Mouse (Mus musculus): ENCODE results near the gene Prkag3.

The Prkag3 gene

DNA sequence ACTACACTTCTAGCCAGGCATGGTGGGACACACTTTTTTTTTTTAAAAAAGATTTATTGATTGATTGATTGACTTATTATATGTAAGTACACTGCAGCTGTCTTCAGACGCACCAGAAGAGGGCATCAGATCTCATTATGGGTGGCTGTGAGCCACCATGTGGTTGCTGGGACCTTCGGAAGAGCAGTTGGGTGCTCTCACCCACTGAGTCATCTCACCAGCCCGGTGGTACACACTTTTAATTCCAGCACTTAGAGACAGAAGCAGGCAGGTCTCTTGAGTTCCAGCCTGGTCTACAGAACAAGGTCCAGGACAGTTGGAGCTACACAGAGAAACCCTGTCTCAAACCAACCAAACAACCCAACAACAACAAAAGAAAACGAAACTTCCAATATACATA lies 37.0 kb downstream of the Prkag3 start:
- no peak for DNase-seq

DNA sequence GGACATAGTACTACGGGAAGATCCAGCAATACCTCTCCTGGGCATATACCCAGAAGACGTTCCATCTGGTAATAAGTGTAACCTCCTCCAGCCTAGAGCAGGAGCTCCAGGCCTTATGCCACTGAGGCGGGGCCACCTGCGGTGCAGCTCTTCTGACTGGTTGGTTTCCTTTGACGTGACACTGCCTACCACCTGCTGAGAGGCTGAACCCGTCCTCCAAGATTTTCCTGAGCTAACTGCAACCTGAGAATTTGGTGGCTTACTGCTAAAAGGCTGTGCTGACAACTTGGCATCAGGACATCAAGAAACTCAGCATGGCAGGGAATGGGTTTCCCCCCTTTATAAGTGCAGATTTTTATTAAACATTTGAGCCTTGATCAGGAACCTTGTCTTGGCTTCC lies 39.5 kb downstream of the Prkag3 start:
- DNase-seq, result no peak

DNA sequence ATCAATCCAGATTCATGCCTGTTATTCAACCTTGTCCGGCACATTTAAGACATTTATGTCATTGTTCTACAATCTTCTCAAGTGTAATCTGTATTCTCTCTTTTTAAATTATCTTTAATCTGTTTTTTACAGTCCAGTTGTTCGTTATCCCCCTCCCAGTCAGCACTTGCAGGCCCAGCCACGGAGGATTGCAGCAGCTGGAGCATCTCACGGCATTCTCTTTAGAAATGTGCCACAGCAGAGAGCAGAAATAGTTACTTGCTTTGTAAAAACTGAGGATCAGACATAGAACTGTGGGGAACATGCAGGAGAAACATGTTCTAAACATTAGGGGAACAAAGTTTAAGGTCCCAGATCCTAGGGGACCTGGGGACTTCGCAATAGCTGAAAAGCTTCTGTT lies 44.0 kb downstream of the Prkag3 start:
- no peak for DNase-seq

DNA sequence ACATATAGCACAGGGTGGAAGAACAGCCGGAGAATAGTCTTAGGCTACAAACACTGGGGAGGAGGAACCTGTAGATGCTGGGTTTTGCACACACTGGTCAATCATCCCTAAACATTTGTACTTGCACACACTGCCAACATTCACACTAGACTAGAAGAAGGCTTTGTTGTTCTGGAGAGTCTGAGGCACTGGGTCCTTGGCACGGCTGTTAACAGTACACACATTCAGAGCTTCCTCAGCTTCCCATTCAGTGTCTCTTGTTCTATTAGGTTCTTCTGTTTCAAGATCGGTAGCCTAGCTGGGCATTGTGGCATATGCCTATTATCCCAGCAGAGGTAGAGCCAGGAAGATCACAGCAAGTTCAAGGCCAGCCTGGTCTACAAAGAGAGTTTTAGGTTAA lies 44.9 kb downstream of the Prkag3 start:
- no peak for DNase-seq

DNA sequence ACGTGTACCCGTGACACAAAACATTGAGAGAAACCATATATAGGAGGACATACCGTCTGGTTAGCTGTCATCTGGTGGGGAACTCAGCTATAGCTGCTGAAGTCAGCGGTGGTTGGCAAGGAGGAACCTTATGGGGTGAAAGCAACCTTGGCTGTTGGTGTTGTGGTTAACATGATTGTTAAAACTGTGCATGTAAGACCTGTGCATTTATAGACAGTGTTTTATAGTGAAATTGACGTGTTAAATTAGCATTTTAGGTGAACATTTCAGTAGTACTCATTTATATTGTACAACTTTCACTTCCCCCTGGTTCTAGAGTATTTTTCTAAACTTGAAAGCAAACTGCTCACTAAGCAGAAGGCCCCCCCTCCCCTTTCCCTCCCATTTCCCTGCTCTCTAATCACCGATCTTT lies 46.9 kb downstream of the Prkag3 start:
- no peak for DNase-seq

DNA sequence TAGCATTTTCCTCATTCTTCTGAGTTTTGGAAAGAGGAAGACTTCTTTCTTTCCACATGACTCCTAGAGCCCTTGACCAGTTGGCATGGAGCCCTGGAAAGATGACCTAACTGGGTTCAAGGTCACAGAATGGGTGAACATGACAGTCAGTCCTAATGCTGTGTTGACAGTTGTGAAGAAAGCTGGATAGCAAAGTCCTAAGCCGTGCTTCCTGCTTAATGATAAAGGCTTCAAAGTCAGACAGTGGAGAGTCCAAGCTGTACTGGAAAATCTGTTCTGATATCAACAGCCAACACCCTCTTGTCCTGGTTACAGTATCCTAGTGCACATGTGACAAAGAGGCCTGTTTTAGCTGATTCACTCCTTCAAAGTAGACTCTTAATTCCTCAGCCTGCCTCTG lies 50.2 kb downstream of the Prkag3 start:
- DNase-seq, result no peak

DNA sequence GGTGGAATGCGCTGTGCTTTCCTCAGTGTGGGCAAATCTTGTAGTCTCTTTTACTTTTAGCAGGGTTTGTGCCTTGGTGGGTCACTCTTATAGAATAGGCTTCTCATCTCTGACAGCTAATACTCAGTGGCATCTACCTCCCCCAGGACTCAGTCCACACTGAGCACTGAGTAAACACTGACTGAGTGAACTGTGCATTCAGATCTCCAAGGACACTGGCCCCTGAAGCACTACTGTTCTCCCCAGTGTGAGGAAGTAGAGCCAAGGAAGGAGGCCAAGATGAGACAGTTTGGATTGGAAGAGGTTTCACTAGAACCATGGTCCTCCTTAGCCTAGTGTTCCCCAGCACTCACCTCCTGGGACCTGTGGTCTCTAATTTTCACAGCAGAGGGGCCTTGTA lies 50.7 kb downstream of the Prkag3 start:
- DNase-seq, result no peak

DNA sequence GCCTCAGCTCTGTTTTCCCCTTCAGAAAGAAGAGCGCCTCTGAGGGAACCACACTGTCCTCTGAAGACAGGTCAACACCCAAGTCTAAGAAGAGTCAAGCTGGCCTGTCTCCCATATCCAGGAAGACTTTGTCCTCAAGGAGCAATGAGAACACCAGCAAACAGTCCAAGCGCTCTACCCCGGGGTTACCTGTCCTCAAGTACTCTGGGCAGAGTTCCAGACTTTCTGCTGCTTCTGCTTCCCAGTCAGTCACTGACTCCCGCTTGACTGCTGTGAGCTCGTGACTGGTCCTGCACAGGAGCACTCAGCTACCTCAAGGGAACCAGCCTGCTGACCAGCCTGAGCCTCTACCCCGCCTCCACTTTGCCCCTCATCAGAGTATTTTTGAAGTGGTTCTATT lies 51.6 kb downstream of the Prkag3 start:
- no peak for DNase-seq

DNA sequence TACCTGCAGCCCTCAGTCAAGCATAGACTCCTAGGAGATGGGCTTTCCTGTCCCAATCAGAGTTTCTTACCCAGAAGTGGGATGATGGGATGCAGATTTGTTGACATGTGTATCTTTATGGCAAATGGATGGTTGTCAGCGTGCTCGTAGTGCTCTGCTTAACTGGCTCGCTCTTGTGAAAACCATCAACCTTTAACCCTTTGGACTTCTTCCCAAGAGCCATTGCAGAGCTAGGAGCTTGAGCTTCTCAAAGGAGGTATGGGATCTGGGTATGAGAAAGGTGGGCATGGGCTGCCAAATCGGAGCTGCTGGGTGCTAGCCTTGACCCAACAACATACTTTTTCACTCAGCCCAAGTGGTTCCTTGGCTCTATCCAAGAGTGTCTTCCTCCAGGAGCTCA lies 53.2 kb downstream of the Prkag3 start:
- no peak for DNase-seq

DNA sequence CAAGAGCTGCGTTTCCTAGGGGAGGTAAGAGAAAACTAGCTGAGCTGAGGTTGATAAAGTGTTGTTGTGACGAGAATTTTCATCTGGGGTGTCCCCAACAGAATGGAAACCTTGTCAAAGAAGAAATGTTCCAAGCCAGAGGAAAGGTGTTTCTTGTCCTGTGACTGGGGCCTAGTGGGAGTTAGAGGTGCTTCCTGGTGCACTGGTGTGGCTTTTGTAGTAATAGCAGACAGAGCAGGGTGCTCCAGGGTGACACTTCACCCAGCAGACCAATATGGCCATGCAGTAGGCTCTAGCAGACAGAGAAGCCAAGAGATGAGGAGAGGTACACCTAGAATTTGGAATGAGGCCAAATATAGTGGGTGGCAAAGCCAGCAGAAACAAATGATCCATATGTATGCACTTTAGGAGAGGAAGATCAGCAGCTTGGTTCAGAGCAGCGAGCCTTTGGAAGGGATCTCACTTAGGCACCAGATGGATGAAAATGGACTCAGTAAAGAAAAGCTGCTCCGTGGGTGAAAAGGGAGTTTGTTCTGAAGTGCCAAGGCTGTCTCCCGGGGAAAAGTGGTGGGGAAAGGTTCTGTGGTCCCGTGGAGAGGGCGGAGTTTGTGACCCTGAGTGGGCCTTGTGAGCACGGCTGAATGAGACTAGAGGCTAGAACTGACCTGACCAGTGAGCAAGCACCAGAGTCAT lies 55.0 kb downstream of the Prkag3 start:
- DNase-seq, result no peak

All from cerebellum, adult 18-20 months (tissue).